Mouse (Mus musculus): ENCODE measurements at regions not wholly inside any gene's neighbourhood (a gene's known extent, or its start where the extent isn't known, plus 50 kb on each side); places are given as distances from the start of the nearest gene placed in this dataset.

DNA sequence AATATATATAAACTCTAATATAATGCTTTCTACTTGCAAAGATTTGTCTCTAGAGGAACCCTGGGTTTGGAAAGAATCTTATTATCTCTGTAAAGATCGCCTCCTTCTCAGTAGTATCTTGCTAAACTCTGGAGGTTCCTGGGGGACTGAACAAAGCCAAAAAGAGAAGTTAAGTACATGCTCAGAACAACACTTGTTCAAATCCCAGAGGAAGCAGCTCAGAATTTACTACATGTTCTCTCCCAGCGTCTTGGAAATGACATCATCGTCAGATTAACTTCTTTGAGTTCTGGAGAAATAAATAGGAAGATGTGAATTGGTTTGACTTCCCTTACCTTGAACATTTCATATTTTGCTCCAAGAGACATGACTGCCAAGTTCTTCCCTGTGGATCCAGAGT lies 77.7 kb upstream of the Thbs1 start:
- TF ChIP-seq CTCF (IDR thresholded peaks at IDR 0.05; ENCODE audit: extremely low read depth, insufficient read depth, insufficient read length, insufficient replicate concordance) (no peak), POLR2A (IDR thresholded peaks at IDR 0.05; ENCODE audit: low read depth, low read length) (no peak)

Data from spleen, adult 2 months (tissue).